Mouse (Mus musculus) limb, embryonic 12.5 days (tissue): Measurements from ENCODE around the gene Sae1. TPM values are rescaled to one million over a fixed set of nuclear protein-coding genes. Genes with fewer than 3 reads are reported as not detected.
A peak's percentile ranks its signal among the peaks of the same experiment; 100 is the strongest.

Source experiments
- ATAC-seq: fragments of 200-750 bp; cut with Nextera tagmentation; 2 replicates; pipeline ENCODE4 v1.8.0; 2017; ENCODE audit warnings: low read depth, moderate TSS enrichment; ENCODE audit not compliant: insufficient number of reproducible peaks, insufficient read depth, low FRiP score, low TSS enrichment
- H3K27ac ChIP-seq: fragments of 300-500 bp; sonication (generic); 2 replicates; pipeline ENCODE4 v1.5.1; 2016; ENCODE audit warnings: mild to moderate bottlenecking, moderate library complexity
- H3K27me3 ChIP-seq: fragments of 300-500 bp; sonication (generic); 2 replicates; pipeline ENCODE4 v1.6.1; 2016; ENCODE audit warnings: mild to moderate bottlenecking, moderate library complexity
- H3K36me3 ChIP-seq: fragments of 300-500 bp; sonication (generic); 2 replicates; pipeline ENCODE4 v1.6.1; 2016; ENCODE audit warnings: mild to moderate bottlenecking, moderate library complexity
- H3K4me1 ChIP-seq: fragments of 300-500 bp; sonication (generic); replicated peaks from 2 replicates; pipeline ENCODE4 v1.6.1; 2016
- H3K4me2 ChIP-seq: fragments of 300-500 bp; sonication (generic); 2 replicates; pipeline ENCODE4 v1.6.1; 2016; ENCODE audit warnings: mild to moderate bottlenecking, moderate library complexity
- H3K4me3 ChIP-seq: fragments of 300-500 bp; sonication (generic); replicated peaks from 2 replicates; pipeline ENCODE4 v1.5.1; 2016; ENCODE audit warnings: mild to moderate bottlenecking
- H3K9ac ChIP-seq: fragments of 300-500 bp; sonication (generic); replicated peaks from 2 replicates; pipeline ENCODE4 v1.6.1; 2016; ENCODE audit warnings: mild to moderate bottlenecking, moderate library complexity
- H3K9me3 ChIP-seq: fragments of 300-500 bp; sonication (generic); 2 replicates; pipeline ENCODE4 v1.6.1; 2016; ENCODE audit warnings: mild to moderate bottlenecking, moderate library complexity
- whole genome bisulfite sequencing: fragments of 180-500 bp; shearing (Covaris S2); methylation state at CpG from one replicate; pipeline ENCODE4 v1.1.7; 2016; 5-methylcytosine and 5-hydroxymethylcytosine counted together
- polyA plus RNA-seq: library from polyadenylated mRNA; unstranded; fragments of >200 nt; fragmentation: Nextera tagmentation; extraction: Ambion mirVana; gene quantifications from 2 replicates; pipeline ENCODE4 v1.2.1, GENCODE M21; 2016

Gene Sae1
- polyA plus RNA-seq, 1 experiment from 2014 or later = 415 TPM

DNA sequence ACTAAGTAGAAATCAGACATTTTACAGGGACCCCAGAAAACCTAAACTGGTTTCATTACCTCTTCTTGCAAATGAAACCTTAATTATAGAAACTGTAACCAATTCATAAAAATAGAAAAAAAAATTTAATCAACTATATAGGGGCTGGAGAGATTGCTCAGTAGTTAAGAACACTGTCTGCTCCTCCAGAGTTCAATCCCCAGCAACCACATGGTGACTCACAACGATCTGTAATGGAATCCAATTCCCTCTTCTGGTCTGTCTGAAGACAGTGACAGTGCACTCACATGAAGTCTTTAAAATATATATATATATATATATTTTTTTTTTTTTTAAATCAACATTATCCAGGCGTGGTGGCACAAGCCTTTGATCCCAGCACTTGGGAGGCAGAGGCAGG, 100.6 kb downstream of the Sae1 start:
- H3K27me3 ChIP-seq = no peaks in the 10 kb centered on the region
- peaks cover 24% of the 10 kb centered on the region for H3K36me3 ChIP-seq
- H3K9ac ChIP-seq = peak overlapping the region; percentile 70; the same call in 1 of the 2 replicates
- no peak for ATAC-seq
- 84% methylated on average over 2 of the region's 2 CpGs for WGBS
- H3K27ac ChIP-seq = peak overlapping the region; percentile 94
- H3K4me1 ChIP-seq = peaks cover 11% of the 10 kb centered on the region
- peak overlapping the region; percentile 60 for H3K4me3 ChIP-seq
- H3K9me3 ChIP-seq = no peaks in the 10 kb centered on the region
- H3K4me2 ChIP-seq = peak overlapping the region; percentile 62

DNA sequence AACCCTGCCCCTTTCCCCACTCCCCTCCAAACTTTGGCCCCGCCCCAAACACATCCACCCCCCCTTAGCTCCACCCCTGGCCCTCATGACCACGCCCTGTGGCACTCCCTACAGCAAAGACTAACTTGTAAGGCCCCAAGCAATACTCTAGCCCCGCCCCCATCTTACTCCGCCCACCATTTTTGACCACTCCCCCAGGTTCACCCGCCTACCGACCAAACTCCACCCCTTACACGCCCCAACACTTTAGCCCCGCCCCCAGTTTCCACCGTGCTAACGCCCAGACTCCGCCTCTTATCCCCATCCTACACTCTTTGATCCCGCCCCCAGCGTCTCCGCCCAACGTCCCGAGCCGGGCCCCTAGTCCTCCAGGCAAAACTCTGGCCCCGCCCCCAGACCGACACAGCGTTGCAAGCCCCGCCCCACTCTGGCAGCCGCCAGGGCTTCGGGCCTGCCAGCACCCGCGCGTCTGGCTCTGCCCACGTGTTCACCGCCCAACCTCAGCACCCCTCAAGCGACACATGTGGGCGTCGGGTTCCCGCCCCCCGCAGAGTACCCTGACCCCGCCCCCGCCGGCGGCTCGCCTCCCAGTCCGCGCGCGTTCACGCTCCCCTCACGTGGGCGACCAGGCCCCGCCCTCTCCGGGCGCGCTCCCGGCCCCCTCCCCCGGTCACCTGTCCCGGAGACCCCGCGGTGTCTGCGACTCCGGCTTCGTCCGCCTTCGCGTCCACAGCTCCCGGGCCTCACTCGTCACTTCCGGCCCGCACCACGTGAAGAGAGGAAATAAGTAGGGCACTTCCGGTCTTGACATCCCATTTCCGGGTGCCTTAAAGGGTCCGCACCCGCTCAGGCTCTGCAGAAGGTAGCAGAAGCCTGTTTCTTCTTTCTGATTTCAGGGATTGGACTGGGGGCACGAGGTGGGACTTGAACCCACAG, 101.3 kb downstream of the Sae1 start, which contains the start of gene Ccdc9:
Ccdc9 (minus strand) TSS at position 770 of the 936 bp plus-strand sequence.
- no peaks in the 10 kb centered on the region for H3K27me3 ChIP-seq
- H3K4me3 ChIP-seq = peak within 1 kb of the TSS; percentile 60
- H3K27ac ChIP-seq = peak within 1 kb of the TSS; percentile 94
- peak; percentile 90 for ATAC-seq
- H3K4me1 ChIP-seq = peaks cover 11% of the 10 kb centered on the region
- no peaks in the 10 kb centered on the region for H3K9me3 ChIP-seq
- H3K4me2 ChIP-seq = peak within 1 kb of the TSS; percentile 62
- peaks cover 32% of the 10 kb centered on the region for H3K36me3 ChIP-seq
- peak within 1 kb of the TSS; percentile 70 for H3K9ac ChIP-seq
- 1% methylated on average over 70 of the region's 70 CpGs for WGBS

GRCm38 (mm10) chr7:16285450-16286025, 102.1 kb downstream of the Sae1 start:
- Histone ChIP-seq H3K36me3 (peaks cover 39% of the 10 kb centered on the region), H3K4me3 (peak overlapping the region; percentile 60), H3K4me2 (peak overlapping the region; percentile 62), H3K27me3 (no peaks in the 10 kb centered on the region), H3K27ac (peak overlapping the region; percentile 73), H3K9ac (0 out of 2 replicates have a peak overlapping the region, but pooled peaks have one; percentile 23), H3K9me3 (no peaks in the 10 kb centered on the region), H3K4me1 (peaks cover 11% of the 10 kb centered on the region)
- 1% methylated on average over 14 of the region's 14 CpGs for WGBS
- ATAC-seq = peak; percentile 45

GRCm38 (mm10) chr7:16284904-16285303, 102.7 kb downstream of the Sae1 start:
- H3K9ac ChIP-seq = no peak overlapping the region
- peak overlapping the region; percentile 73; the same call in 1 of the 2 replicates for H3K27ac ChIP-seq
- peak overlapping the region; percentile 62 for H3K4me2 ChIP-seq
- no peak for ATAC-seq
- H3K9me3 ChIP-seq = no peaks in the 10 kb centered on the region
- H3K36me3 ChIP-seq = peaks cover 45% of the 10 kb centered on the region
- H3K4me3 ChIP-seq = peak overlapping the region; percentile 60
- WGBS = 68% methylated on average over 9 of the region's 9 CpGs
- H3K27me3 ChIP-seq = no peaks in the 10 kb centered on the region
- peaks cover 11% of the 10 kb centered on the region for H3K4me1 ChIP-seq

DNA sequence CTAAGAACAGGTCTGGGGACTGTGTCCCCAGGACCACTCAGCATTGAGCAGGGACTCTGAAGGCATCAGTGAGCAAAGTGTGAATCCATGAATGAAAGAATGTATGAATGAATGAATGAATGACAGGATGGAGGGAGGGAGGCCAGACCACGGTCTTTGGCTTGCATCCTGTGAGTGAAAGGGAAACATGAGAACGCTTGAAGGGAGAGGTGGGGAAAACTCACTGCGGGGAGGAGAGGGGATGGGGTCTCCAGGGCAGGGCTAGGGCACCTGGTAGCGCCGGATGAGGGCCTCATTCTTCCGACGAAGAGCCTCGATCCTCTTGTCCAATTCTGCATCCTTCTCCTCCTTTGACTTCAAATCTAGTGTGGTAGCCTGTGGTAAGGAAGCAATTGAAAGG, 103.6 kb downstream of the Sae1 start:
- Histone ChIP-seq H3K27me3 (no peaks in the 10 kb centered on the region), H3K9me3 (no peaks in the 10 kb centered on the region), H3K36me3 (peaks cover 53% of the 10 kb centered on the region), H3K27ac (no peak overlapping the region), H3K4me1 (peaks cover 11% of the 10 kb centered on the region), H3K9ac (no peak overlapping the region), H3K4me3 (no peak overlapping the region), H3K4me2 (no peak overlapping the region)
- WGBS = 92% methylated on average over 8 of the region's 8 CpGs
- no peak for ATAC-seq

- no peak overlapping the region for H3K4me3 ChIP-seq
- H3K4me2 ChIP-seq = no peak overlapping the region
- H3K4me1 ChIP-seq = peaks cover 11% of the 10 kb centered on the region
- H3K9me3 ChIP-seq = no peaks in the 10 kb centered on the region
- H3K9ac ChIP-seq = no peak overlapping the region
- 90% methylated on average over 13 of the region's 13 CpGs for WGBS
- no peak for ATAC-seq
- H3K27ac ChIP-seq = no peak overlapping the region
- H3K36me3 ChIP-seq = peaks cover 68% of the 10 kb centered on the region
- no peaks in the 10 kb centered on the region for H3K27me3 ChIP-seq
These were observed 105.3 kb downstream of the Sae1 start for GRCm38 (mm10) chr7:16282334-16282733.

DNA sequence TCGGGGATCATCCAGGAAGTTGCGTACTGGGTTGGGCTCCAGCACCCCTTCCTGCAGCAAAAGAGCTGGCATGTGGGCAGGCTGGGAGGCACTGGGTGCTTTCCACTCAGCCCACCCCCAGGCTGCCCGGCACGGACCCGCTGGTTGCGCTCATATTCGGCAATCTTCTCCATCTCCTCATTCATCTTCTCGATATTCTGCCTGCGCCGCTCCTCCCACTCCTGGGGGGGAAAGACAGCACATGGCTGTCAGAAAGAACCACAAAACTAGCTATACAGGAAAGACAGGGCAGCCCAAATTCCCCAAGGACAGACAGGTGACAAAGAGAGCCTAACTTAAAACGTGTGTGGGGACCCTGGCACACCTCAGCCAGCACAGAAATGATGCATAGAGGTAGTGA, 106.9 kb downstream of the Sae1 start:
- peaks cover 84% of the 10 kb centered on the region for H3K36me3 ChIP-seq
- H3K9ac ChIP-seq = no peak overlapping the region
- WGBS = 85% methylated on average over 11 of the region's 11 CpGs
- peaks cover 10% of the 10 kb centered on the region for H3K4me1 ChIP-seq
- H3K9me3 ChIP-seq = no peaks in the 10 kb centered on the region
- H3K27ac ChIP-seq = no peak overlapping the region
- no peak for ATAC-seq
- no peaks in the 10 kb centered on the region for H3K27me3 ChIP-seq
- no peak overlapping the region for H3K4me2 ChIP-seq
- H3K4me3 ChIP-seq = no peak overlapping the region

GRCm38 (mm10) chr7:16274922-16275890, 112.4 kb downstream of the Sae1 start:
- H3K36me3 ChIP-seq = peaks cover 50% of the 10 kb centered on the region
- H3K27me3 ChIP-seq = peaks cover 9% of the 10 kb centered on the region
- H3K4me2 ChIP-seq = no peak overlapping the region
- H3K9ac ChIP-seq = no peak overlapping the region
- WGBS = 86% methylated on average over 10 of the region's 10 CpGs
- H3K27ac ChIP-seq = no peak overlapping the region
- H3K4me1 ChIP-seq = peaks cover 22% of the 10 kb centered on the region
- no peak overlapping the region for H3K4me3 ChIP-seq
- H3K9me3 ChIP-seq = no peaks in the 10 kb centered on the region
- no peak for ATAC-seq

DNA sequence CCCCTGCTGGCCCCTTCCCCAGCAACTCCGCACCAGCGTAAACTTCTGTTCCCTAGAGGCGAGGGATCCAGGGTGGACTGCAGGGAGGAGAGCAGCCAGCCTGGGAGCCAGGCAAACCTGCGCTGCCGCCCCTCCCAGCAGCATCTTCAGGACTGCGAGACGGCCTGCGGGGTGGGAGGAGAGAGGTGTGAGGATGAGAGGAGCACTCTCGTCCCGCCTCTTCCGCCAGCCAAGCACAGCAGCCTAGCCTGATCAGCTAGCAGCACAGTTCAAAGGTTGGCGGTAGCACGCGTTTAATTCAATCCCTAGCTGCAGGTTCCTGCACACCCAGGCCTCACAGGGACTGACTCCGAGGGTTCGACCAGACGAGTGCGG, 113.9 kb downstream of the Sae1 start:
- Histone ChIP-seq H3K9ac (peak overlapping the region; percentile 65), H3K4me3 (peak overlapping the region; percentile 78), H3K36me3 (peaks cover 39% of the 10 kb centered on the region), H3K27ac (peak overlapping the region; percentile 86), H3K27me3 (peaks cover 14% of the 10 kb centered on the region), H3K4me1 (peaks cover 22% of the 10 kb centered on the region), H3K9me3 (no peaks in the 10 kb centered on the region), H3K4me2 (peak overlapping the region; percentile 72)
- under 1% methylated on average over 18 of the region's 18 CpGs for WGBS
- peak; percentile 77 for ATAC-seq

DNA sequence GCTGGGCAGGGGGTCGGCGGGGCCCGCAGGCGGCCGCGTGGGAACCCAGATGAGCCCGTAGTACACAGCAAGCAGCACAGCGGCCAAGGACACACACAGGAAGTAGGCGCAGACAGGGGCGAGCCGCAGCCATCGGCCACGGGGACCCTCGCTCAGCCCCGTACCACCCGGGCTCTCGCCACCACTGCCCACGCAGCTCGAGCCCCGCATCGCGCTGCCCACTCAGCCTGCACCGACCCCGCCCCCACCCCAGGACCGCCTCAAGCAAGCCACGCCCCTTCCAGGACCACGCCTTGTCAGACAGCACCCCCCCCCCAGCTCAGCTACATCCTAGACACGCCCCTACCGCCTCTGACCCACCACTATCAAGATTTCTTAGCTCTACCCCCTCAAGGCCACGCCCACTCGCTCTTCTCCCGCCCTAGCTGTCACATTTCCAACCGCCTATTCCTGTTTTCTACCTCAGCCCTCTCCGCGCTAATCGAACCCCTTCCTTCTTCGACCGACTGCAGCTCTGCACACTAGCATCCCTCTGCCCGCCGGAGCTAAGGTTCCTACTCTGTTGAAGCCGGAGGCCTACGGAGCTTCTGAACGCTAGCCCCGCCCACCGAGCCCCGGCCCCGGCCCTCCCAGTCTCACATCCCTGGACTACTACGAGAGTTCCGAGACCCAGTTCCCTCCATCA, 114.4 kb downstream of the Sae1 start, which contains the start of gene Inafm1:
Inafm1 (minus strand) TSS at position 537 of the 685 bp plus-strand sequence.
- no peaks in the 10 kb centered on the region for H3K9me3 ChIP-seq
- peak within 1 kb of the TSS; percentile 72 for H3K4me2 ChIP-seq
- WGBS = 1% methylated on average over 40 of the region's 49 CpGs
- H3K36me3 ChIP-seq = peaks cover 33% of the 10 kb centered on the region
- peak; percentile 82 for ATAC-seq
- peak within 1 kb of the TSS; percentile 86 for H3K27ac ChIP-seq
- peaks cover 22% of the 10 kb centered on the region for H3K4me1 ChIP-seq
- peak within 1 kb of the TSS; percentile 78 for H3K4me3 ChIP-seq
- peaks cover 14% of the 10 kb centered on the region for H3K27me3 ChIP-seq
- H3K9ac ChIP-seq = peak within 1 kb of the TSS; percentile 83
